Mouse (Mus musculus) lung, postnatal 36 days (tissue): ENCODE results near the gene Acap3.

ENCODE experiments used
- DNase-seq: peaks from one replicate; pipeline ENCODE4 v3.0.0; 2022; ENCODE audit warnings: mixed read lengths

Acap3 gene

GRCm38 (mm10) chr4:155887674-155888073 lies 3.9 kb upstream of the Acap3 start:
- DNase-seq: no peak

- no peak for DNase-seq
Observed at GRCm38 (mm10) chr4:155888181-155888580, 3.4 kb upstream of the Acap3 start.

GRCm38 (mm10) chr4:155889316-155889715 lies 2.3 kb upstream of the Acap3 start:
- no peak for DNase-seq

GRCm38 (mm10) chr4:155891011-155891471 lies 581 bp upstream of the Acap3 start:
- no peak for DNase-seq

- peak; percentile 86 for DNase-seq
Observed at GRCm38 (mm10) chr4:155892017-155892416, 395 bp downstream of the Acap3 start.

- peak; percentile 35 for DNase-seq
Observed at GRCm38 (mm10) chr4:155892438-155893211, 1.0 kb downstream of the Acap3 start.

GRCm38 (mm10) chr4:155893212-155893690 lies 1.6 kb downstream of the Acap3 start:
- no peak for DNase-seq

GRCm38 (mm10) chr4:155894311-155894881 lies 2.8 kb downstream of the Acap3 start:
- peak; percentile 90 for DNase-seq

- peak; percentile 83 for DNase-seq
Observed at GRCm38 (mm10) chr4:155895216-155895615, 3.6 kb downstream of the Acap3 start.

- DNase-seq: no peak
Observed at GRCm38 (mm10) chr4:155895826-155896225, 4.2 kb downstream of the Acap3 start.

- no peak for DNase-seq
Observed at GRCm38 (mm10) chr4:155896461-155896860, 4.8 kb downstream of the Acap3 start.

GRCm38 (mm10) chr4:155898318-155898717 lies 6.7 kb downstream of the Acap3 start:
- no peak for DNase-seq

- DNase-seq: no peak
Observed at GRCm38 (mm10) chr4:155899355-155899754, 7.7 kb downstream of the Acap3 start.

GRCm38 (mm10) chr4:155901205-155901604 lies 9.6 kb downstream of the Acap3 start:
- peak; percentile 71 for DNase-seq

GRCm38 (mm10) chr4:155903246-155903645 lies 11.6 kb downstream of the Acap3 start:
- no peak for DNase-seq

GRCm38 (mm10) chr4:155904318-155905102 lies 12.9 kb downstream of the Acap3 start:
- DNase-seq: no peak

- no peak for DNase-seq
Observed at GRCm38 (mm10) chr4:155905634-155906033, 14.0 kb downstream of the Acap3 start.

- no peak for DNase-seq
Observed at GRCm38 (mm10) chr4:155906125-155906524, 14.5 kb downstream of the Acap3 start.

GRCm38 (mm10) chr4:155907003-155907402 lies 15.4 kb downstream of the Acap3 start:
- no peak for DNase-seq

- no peak for DNase-seq
Observed at GRCm38 (mm10) chr4:155908281-155908680, 16.7 kb downstream of the Acap3 start.

GRCm38 (mm10) chr4:155908751-155909150 lies 17.1 kb downstream of the Acap3 start:
- DNase-seq: no peak

- no peak for DNase-seq
Observed at GRCm38 (mm10) chr4:155932031-155932430, 40.4 kb downstream of the Acap3 start.

- peak; percentile 34 for DNase-seq
Observed at GRCm38 (mm10) chr4:155943049-155943452, 51.4 kb downstream of the Acap3 start.
